Mouse (Mus musculus) forebrain, embryonic 10.5 days (tissue): Measurements from ENCODE around the gene Cep170b. TPM values are rescaled to one million over a fixed set of nuclear protein-coding genes. Genes with fewer than 3 reads are reported as not detected.

Experiments
- DNase-seq: peaks from one replicate; pipeline ENCODE4 v3.0.0-alpha.2; 2017; ENCODE audit warnings: low spot score; ENCODE audit errors: extremely low spot score
- H3K27ac ChIP-seq: fragments of 300-500 bp; sonication (generic); 2 replicates; pipeline ENCODE4 v1.5.1; 2016; ENCODE audit warnings: mild to moderate bottlenecking
- H3K27me3 ChIP-seq: fragments of 300-500 bp; sonication (generic); 2 replicates; pipeline ENCODE4 v1.6.1; 2016; ENCODE audit warnings: mild to moderate bottlenecking; ENCODE audit not compliant: poor library complexity, severe bottlenecking
- H3K36me3 ChIP-seq: fragments of 300-500 bp; sonication (generic); replicated peaks from 2 replicates; pipeline ENCODE4 v1.6.1; 2016; ENCODE audit warnings: mild to moderate bottlenecking, moderate library complexity
- H3K4me1 ChIP-seq: fragments of 300-500 bp; sonication (generic); 2 replicates; pipeline ENCODE4 v1.6.1; 2016
- H3K4me3 ChIP-seq: fragments of 300-500 bp; sonication (generic); 2 replicates; pipeline ENCODE4 v1.5.1; 2016; ENCODE audit warnings: mild to moderate bottlenecking, moderate library complexity
- H3K9me3 ChIP-seq: fragments of 300-500 bp; sonication (generic); 2 replicates; pipeline ENCODE4 v1.6.1; 2016; ENCODE audit warnings: mild to moderate bottlenecking, moderate library complexity
- WGBS: fragments of 180-500 bp; shearing (Covaris S2); methylation state at CpG from one replicate; pipeline ENCODE4 v1.1.7; 2016; 5-methylcytosine and 5-hydroxymethylcytosine counted together
- polyA plus RNA-seq: library from polyadenylated mRNA; unstranded; fragments of >200 nt; fragmentation: Nextera tagmentation; extraction: Ambion mirVana; gene quantifications from 2 replicates; pipeline ENCODE4 v1.2.1, GENCODE M21; 2016

Gene Cep170b
- polyA plus RNA-seq, 1 experiment from 2014 or later = 7.9 TPM

GRCm38 (mm10) chr12:112745716-112746115 lies 25.5 kb downstream of the Cep170b start:
- Histone ChIP-seq H3K27me3 (no peaks in the 10 kb centered on the region), H3K27ac (0 out of 2 replicates have a peak overlapping the region, but pooled peaks have one; percentile 5), H3K4me3 (no peak overlapping the region), H3K4me1 (peaks cover 26% of the 10 kb centered on the region), H3K36me3 (peaks cover 23% of the 10 kb centered on the region), H3K9me3 (no peaks in the 10 kb centered on the region)
- no peak for DNase-seq
- WGBS = 91% methylated on average over 10 of the region's 10 CpGs

- WGBS = 82% methylated on average over 4 of the region's 4 CpGs
- H3K27me3 ChIP-seq = no peaks in the 10 kb centered on the region
- H3K36me3 ChIP-seq = peaks cover 21% of the 10 kb centered on the region
- H3K27ac ChIP-seq = peak overlapping the region; percentile 15; the same call in 1 of the 2 replicates
- no peak overlapping the region for H3K4me3 ChIP-seq
- peaks cover 26% of the 10 kb centered on the region for H3K4me1 ChIP-seq
- H3K9me3 ChIP-seq = no peaks in the 10 kb centered on the region
- no peak for DNase-seq
Observed at GRCm38 (mm10) chr12:112746461-112746807, 26.2 kb downstream of the Cep170b start.

DNA sequence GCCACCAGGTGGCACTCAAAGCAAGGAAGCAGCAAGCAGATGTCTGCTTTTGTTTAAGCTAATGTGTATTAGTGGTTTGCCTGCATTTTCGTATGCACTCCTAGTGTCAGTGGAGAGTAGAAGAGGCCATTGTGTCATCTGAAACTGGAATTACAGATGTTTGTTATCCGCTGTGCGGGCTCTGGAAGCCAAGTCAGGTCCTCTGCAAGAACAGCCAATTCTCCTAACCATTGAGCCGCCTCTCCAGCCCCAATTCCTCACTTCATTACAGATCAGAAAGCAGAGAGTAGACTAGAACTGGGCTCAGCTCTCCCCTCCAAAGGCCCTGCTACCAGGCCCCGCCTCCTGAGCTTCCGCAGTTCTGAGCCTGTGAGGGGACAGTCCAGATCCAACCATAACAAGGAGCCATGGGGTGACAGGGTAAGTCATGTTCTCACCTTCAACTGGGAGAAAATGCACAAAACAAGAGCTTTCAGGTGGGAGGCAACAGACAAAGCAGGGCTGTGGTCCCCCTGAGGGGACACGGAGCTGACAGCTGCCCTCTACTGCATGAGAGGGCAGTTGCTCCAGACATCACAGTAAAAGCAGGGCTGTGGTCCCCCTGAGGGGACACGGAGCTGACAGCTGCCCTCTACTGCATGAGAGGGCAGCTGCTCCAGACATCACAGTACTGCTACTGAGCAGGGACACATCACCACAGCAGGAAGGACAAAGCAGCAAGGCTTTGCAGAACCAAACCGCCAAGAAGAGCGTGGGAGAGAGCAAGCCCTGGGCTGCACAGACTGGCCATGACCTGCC lies 26.8 kb downstream of the Cep170b start:
- Histone ChIP-seq H3K36me3 (peaks cover 21% of the 10 kb centered on the region), H3K27ac (peak overlapping the region; percentile 83), H3K4me3 (peak overlapping the region; percentile 14), H3K9me3 (no peaks in the 10 kb centered on the region), H3K27me3 (no peaks in the 10 kb centered on the region), H3K4me1 (peaks cover 26% of the 10 kb centered on the region)
- 26% methylated on average over 10 of the region's 10 CpGs for WGBS
- peak; percentile 38 for DNase-seq

DNA sequence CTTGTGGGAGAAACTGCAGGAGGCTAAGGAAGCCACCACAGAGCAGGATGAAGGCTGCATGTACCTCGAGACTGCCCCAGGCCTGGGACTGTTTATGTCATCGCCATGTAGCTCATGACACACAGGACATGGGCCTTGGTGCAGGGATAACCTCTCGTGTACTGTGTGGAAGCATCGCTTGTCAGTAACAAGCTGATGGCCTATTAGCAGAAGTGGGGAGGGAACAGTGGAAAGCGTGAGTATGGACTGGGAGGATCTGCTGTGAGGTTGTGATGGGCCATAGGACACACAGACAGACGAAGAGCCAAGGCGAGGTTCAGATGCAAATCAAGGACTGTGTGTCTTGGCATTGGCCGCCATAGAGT lies 27.3 kb downstream of the Cep170b start:
- Histone ChIP-seq H3K9me3 (no peaks in the 10 kb centered on the region), H3K4me1 (peaks cover 25% of the 10 kb centered on the region), H3K27me3 (no peaks in the 10 kb centered on the region), H3K27ac (peak overlapping the region; percentile 83), H3K36me3 (peaks cover 21% of the 10 kb centered on the region), H3K4me3 (peak overlapping the region; percentile 14; the same call in 1 of the 2 replicates)
- WGBS = 81% methylated on average over 8 of the region's 8 CpGs
- no peak for DNase-seq

DNA sequence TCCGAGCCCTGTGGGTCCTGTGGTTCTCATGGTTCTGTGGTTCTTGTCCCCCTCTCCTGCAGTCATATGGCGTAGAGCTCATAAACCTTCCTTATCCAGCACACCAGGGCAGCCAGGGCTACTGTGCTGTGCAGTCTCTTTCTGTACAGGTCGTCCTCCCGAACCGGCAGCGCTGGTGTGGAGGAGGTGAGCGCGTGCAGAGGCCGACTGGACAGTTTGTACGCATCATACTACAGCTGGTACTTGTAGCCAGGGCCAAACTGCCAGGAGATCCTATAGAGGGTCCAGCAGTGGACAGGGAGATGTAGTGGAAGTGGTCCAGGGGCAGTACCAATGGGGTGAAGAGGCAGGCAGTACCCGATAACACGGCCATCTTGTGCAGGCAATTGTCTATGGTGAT lies 30.7 kb downstream of the Cep170b start:
- no peak overlapping the region for H3K27ac ChIP-seq
- no peak overlapping the region for H3K4me3 ChIP-seq
- no peaks in the 10 kb centered on the region for H3K9me3 ChIP-seq
- WGBS = 88% methylated on average over 12 of the region's 12 CpGs
- no peaks in the 10 kb centered on the region for H3K36me3 ChIP-seq
- peaks cover 20% of the 10 kb centered on the region for H3K4me1 ChIP-seq
- no peak for DNase-seq
- H3K27me3 ChIP-seq = no peaks in the 10 kb centered on the region

- Histone ChIP-seq H3K9me3 (no peaks in the 10 kb centered on the region), H3K4me1 (peaks cover 10% of the 10 kb centered on the region), H3K27ac (no peak overlapping the region), H3K4me3 (no peak overlapping the region), H3K27me3 (no peaks in the 10 kb centered on the region), H3K36me3 (no peaks in the 10 kb centered on the region)
- 68% methylated on average over 2 of the region's 2 CpGs for WGBS
- no peak for DNase-seq
Observed at GRCm38 (mm10) chr12:112752399-112752798, 32.1 kb downstream of the Cep170b start.

DNA sequence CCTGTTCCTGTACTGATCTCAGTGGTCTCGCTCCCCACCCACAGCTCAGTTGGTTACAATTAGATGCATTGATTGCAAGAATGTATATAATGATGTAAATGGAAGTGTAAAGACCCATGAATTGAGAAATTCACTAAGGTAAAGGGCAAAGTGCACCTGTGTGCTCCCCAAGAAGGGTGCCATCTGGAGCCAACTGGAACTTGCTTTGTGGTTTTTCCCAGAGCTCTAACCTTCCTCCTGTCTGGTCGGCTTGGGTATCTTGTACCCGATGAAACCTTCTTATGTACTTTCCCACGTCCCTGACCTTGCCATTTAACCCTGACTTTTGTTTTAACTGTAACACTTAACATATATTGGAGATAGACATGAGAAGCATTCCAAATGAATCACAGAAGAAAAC lies 35.6 kb downstream of the Cep170b start:
- H3K36me3 ChIP-seq = no peaks in the 10 kb centered on the region
- H3K4me1 ChIP-seq = peaks cover 5% of the 10 kb centered on the region
- no peaks in the 10 kb centered on the region for H3K27me3 ChIP-seq
- 0 out of 2 replicates have a peak, but pooled peaks cover 4% of the 10 kb centered on the region for H3K9me3 ChIP-seq
- no peak overlapping the region for H3K27ac ChIP-seq
- no peak overlapping the region for H3K4me3 ChIP-seq
- DNase-seq = no peak
- WGBS = 82% methylated on average over 4 of the region's 4 CpGs

DNA sequence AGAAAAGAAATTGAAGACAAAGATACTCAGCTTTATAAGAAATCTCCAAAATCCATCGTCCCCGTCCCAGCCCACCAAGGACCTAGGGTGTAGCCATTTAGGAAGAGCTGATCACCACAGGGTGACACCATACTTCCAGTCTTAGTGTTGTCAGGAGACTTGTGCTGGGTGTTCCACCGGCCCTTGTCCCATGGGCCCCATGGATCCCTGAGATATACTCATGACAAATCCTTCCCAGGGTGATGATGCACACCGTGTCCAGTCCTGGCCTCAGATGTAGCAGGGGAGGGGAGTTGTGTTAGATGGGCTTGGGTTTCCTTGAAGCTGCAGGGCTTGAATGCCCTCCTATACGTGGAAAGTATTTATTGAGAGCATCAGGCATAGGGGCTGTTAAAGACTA lies 37.6 kb downstream of the Cep170b start:
- peaks cover 5% of the 10 kb centered on the region for H3K4me1 ChIP-seq
- H3K4me3 ChIP-seq = no peak overlapping the region
- no peaks in the 10 kb centered on the region for H3K36me3 ChIP-seq
- no peak for DNase-seq
- H3K27me3 ChIP-seq = no peaks in the 10 kb centered on the region
- 86% methylated on average over 5 of the region's 5 CpGs for WGBS
- 0 out of 2 replicates have a peak, but pooled peaks cover 4% of the 10 kb centered on the region for H3K9me3 ChIP-seq
- H3K27ac ChIP-seq = no peak overlapping the region

DNA sequence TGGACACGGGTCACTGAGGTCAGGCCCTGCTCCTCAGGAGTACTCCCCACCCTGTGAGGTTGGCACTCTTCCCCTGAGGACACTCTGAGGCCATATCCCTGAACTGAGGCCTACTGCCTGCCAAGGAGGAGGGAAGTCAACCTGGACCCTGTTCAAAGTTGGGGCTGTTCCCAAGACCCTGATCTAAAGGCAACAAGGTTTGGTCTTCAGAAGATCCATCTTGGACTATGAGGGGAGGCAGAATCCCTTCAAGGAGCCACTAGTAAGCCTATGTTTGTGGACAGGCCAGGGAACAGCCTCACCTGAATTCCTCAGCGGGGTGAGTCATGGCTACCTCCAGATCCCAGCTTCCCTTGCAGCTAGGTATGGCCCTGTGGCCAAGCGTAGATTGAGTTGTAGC lies 39.2 kb downstream of the Cep170b start:
- Histone ChIP-seq H3K36me3 (no peaks in the 10 kb centered on the region), H3K4me3 (no peak overlapping the region), H3K27ac (no peak overlapping the region), H3K9me3 (0 out of 2 replicates have a peak, but pooled peaks cover 4% of the 10 kb centered on the region), H3K27me3 (no peaks in the 10 kb centered on the region), H3K4me1 (peaks cover 5% of the 10 kb centered on the region)
- 92% methylated on average over 3 of the region's 3 CpGs for WGBS
- no peak for DNase-seq

- WGBS = 48% methylated on average over 4 of the region's 4 CpGs
- H3K36me3 ChIP-seq = no peaks in the 10 kb centered on the region
- H3K4me3 ChIP-seq = no peak within 1 kb of the TSS
- H3K4me1 ChIP-seq = peaks cover 5% of the 10 kb centered on the region
- DNase-seq = no peak
- H3K27ac ChIP-seq = no peak within 1 kb of the TSS
- no peaks in the 10 kb centered on the region for H3K27me3 ChIP-seq
- 0 out of 2 replicates have a peak, but pooled peaks cover 4% of the 10 kb centered on the region for H3K9me3 ChIP-seq
Observed at GRCm38 (mm10) chr12:112760154-112760926, 40.1 kb downstream of the Cep170b start, which contains the start of gene Pld4. TSS of gene Pld4 (plus strand) at chr12:112760655.

- H3K9me3 ChIP-seq = 0 out of 2 replicates have a peak, but pooled peaks cover 4% of the 10 kb centered on the region
- no peaks in the 10 kb centered on the region for H3K36me3 ChIP-seq
- WGBS = 92% methylated on average over 4 of the region's 4 CpGs
- H3K4me1 ChIP-seq = peaks cover 5% of the 10 kb centered on the region
- no peak overlapping the region for H3K27ac ChIP-seq
- H3K4me3 ChIP-seq = no peak overlapping the region
- DNase-seq = no peak
- H3K27me3 ChIP-seq = no peaks in the 10 kb centered on the region
Observed at GRCm38 (mm10) chr12:112761411-112761810, 41.2 kb downstream of the Cep170b start.

GRCm38 (mm10) chr12:112762018-112762417 lies 41.8 kb downstream of the Cep170b start:
- no peak overlapping the region for H3K4me3 ChIP-seq
- H3K27me3 ChIP-seq = no peaks in the 10 kb centered on the region
- no peaks in the 10 kb centered on the region for H3K36me3 ChIP-seq
- H3K27ac ChIP-seq = no peak overlapping the region
- 95% methylated on average over 3 of the region's 3 CpGs for WGBS
- H3K4me1 ChIP-seq = peaks cover 5% of the 10 kb centered on the region
- 0 out of 2 replicates have a peak, but pooled peaks cover 4% of the 10 kb centered on the region for H3K9me3 ChIP-seq
- DNase-seq = no peak

- WGBS = 78% methylated on average over 4 of the region's 4 CpGs
Observed at GRCm38 (mm10) chr12:112763176-112763575, 42.9 kb downstream of the Cep170b start.

More at GRCm38 (mm10) chr12:112763176-112763575, 42.9 kb downstream of the Cep170b start:
- no peak for DNase-seq
- Histone ChIP-seq H3K4me1 (peaks cover 5% of the 10 kb centered on the region), H3K9me3 (0 out of 2 replicates have a peak, but pooled peaks cover 4% of the 10 kb centered on the region), H3K27me3 (no peaks in the 10 kb centered on the region), H3K27ac (no peak overlapping the region), H3K4me3 (no peak overlapping the region), H3K36me3 (no peaks in the 10 kb centered on the region)
